Mouse (Mus musculus): Measurements from ENCODE around the gene Ess2.

DNA sequence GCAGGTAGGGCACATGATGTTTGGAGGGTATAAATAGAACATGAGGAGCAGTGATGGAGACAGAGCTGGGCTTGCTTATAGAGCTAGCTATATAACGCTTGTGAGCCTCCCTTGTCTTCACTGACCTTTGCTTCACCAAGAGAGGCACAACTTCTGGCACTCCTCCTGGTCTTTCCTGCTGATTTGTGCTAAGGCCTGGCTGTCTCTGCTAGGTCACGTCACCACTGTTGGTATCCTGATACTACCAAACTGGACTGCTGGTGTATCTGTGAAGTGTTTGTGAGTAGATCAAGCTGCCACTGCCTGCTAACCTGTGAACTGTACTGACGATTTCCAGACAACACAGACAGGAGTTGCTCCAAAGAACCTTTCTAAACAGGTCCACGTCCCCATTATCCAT, 36.0 kb downstream of the Ess2 start:
- TF ChIP-seq POLR2A (IDR thresholded peaks at IDR 0.05; ENCODE audit: borderline replicate concordance, control insufficient read depth, low read depth, low read length) (no peak), CTCF (IDR thresholded peaks at IDR 0.05; ENCODE audit: control insufficient read depth, insufficient read depth, low read length) (no peak)
